Mouse (Mus musculus) heart, adult 8-10 months (tissue): ENCODE measurements around the gene Rps27a. TPM values are rescaled to one million over a fixed set of nuclear protein-coding genes. Genes with fewer than 3 reads are reported as not detected.
"Not testable (repeated sequence)": the region's sequence is repeated elsewhere in the genome, so short reads cannot be mapped to it uniquely, and the experiment has no call there.

Experiments
- DNase-seq: peaks from one replicate; pipeline ENCODE4 v3.0.0; 2022; ENCODE audit warnings: low spot score
- total RNA-seq, 4 experiments: library from RNA; stranded (reverse); gene quantifications; 2 replicates each; pipeline ENCODE4 v1.2.4; 2022

Rps27a gene
- total RNA-seq, result 100 to 1,000 TPM; 432 to 497 (median 454) TPM

DNA sequence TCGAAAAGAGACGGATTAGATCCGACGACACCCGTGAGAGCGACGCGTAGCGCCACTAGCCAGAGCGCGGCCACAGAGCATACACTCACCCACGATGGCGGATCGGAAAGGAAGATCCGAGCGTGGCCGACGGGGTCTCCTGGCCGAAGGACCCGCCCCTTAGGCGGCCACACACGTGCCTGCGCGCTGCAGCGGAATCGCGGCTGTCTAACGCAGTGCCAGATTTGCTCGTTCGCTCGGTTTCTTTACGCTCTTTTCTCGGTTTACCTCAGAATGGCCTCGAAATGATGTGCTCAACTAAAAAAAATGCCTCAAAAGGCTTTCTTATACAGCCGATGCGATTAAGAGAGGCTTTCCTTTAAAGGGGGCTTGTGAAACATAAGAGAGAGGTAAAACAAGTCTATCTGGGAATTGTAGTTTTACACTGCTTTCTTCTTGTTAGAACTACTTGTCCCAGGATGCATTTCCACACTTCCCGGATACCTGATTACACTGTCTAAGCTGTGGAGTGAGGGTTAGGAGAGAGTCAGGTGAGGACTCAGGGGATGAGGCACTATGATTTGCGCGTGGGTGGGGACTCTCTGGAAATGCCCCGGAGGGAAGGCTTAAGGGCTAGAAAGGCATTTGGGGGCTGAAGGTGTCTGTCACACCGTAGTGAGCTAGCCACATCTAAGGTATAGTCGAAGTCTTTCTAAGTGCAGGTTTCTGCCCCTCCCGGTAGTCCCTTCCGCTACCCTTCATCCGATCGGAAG, at the start of gene Rps27a, which contains the start of gene Clhc1:
TSS of gene Rps27a (minus strand) at position 358 of the 752 bp plus-strand sequence.
TSS of gene Clhc1 (plus strand) at position 199 of the 752 bp plus-strand sequence.
- peak; percentile 92 for DNase-seq

GRCm38 (mm10) chr11:29597159-29597558, 49.2 kb upstream of the Rps27a start:
- DNase-seq, result no peak

DNA sequence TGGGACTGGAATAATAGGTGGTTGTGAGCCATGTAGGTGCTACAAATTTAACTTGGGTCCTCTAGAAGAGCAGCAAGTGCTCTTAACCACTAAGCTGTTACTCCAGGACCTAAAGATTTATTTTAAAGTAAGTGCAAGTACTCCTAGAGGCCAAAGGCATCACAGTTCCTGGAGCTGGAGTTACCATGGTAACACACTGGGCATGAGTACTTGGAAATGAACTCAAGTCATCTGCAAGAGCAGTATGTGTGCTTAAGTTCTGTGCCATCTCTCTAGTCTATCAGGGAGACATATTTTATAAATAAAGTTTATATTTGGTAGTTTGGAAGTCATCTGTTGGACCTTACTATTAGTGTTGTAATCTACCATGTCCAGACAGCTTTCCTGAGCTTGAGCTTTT, 47.3 kb upstream of the Rps27a start:
- no peak for DNase-seq

DNA sequence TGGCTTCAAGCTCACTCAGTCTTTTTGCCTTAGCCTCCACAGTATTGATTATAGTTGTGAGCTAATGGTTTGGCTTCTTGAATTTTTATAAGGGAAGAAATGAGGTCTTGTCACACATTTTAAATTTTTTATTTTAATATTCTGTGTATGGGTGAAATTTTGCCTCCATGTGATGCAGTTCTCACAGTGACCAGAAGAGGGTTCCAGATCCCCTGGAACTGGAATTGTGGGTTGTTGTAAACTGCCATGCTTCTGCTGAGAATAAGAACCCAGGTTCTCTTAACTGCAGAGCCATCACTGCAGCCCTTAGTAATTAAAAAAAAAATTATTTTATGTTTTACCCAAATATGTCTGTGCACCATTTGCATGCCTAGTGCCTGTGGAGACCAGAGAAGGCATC, 31.7 kb upstream of the Rps27a start:
- no peak for DNase-seq

DNA sequence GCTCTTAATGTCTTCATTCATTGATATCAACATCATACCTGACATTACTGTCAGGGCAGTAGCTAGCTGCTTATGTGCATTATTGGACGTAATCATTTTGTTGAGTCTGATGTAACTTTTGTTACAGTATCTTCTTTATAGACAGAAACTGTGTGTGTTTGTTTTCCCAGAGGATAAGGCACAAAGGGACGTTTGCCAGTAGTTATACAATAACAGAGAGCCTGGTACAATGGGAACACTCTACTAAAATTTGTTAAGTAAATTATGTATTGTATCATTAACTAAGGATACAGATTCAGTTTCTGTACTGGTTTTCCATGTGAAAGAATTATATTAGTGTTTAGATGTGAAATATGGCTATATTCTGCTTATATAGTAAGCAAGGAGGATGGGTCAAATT, 24.7 kb upstream of the Rps27a start:
- DNase-seq, result no peak

- DNase-seq, result no peak
Observed at GRCm38 (mm10) chr11:29571536-29571935, 23.6 kb upstream of the Rps27a start.

DNA sequence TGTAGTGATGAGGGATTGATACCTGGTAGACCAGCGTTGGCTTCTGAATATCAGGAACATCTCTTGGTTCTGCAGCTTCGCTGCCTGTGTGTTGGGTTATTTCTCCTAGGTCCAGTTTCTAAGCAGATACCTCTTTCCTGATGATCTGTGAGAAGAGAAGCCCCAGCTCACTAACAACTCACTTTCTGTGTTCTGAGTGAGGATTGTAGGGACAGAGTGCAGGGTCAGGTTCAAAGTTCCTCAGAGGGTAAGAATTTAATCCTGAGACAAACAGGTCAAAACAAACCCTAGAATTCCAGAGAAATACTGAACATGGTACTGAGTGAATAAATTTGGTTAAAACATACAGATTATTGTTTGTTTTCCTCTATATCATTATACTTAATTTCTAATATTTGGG, 15.5 kb upstream of the Rps27a start:
- no peak for DNase-seq

GRCm38 (mm10) chr11:29560990-29561389, 13.1 kb upstream of the Rps27a start:
- DNase-seq, result no peak

DNA sequence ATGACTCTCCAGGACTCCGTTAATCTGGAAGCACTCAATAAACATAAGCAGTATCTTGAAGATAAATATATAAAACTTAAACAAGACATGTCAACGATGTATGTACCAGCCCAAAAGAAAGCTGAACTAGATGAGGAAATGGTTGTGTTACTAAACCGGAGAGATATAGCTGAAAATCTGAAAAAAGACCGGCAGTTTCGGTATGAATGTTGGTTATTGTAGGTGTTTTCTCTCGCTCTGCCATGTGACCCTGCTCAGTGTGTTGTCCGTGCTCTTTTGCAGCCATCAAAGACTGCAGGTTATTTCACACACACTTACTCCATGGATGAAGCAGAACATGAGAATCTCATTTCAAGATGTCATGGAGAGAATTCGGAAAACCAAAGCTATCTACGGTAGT, 12.5 kb upstream of the Rps27a start:
- no peak for DNase-seq

GRCm38 (mm10) chr11:29549425-29549778, 1.5 kb upstream of the Rps27a start:
- no peak for DNase-seq

GRCm38 (mm10) chr11:29548504-29549424, 855 bp upstream of the Rps27a start:
- DNase-seq, result no peak

GRCm38 (mm10) chr11:29547249-29547751, 609 bp downstream of the Rps27a start:
- no peak for DNase-seq

DNA sequence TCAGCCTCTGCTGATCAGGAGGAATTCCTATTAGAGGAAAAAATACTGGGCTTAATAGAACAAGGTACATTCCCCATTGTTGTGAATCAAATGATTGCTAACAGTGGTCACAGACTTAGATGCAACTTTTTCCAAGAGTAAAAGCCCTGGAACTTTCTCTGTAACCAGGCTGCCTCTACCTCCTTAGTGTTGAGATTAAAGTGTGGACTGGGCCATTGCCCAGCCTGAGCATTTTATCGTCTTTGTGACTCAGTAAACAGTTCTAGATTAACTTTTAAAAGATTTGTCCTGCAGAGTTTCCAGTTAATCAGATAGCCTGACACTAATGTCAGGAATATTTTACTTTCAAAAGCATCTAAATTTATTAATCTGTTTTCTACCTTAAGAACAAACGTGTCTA, 1.1 kb downstream of the Rps27a start:
- no peak for DNase-seq

GRCm38 (mm10) chr11:29546297-29546696, 1.6 kb downstream of the Rps27a start:
- DNase-seq, result not testable (repeated sequence)

GRCm38 (mm10) chr11:29545150-29545752, 2.7 kb downstream of the Rps27a start:
- not testable (repeated sequence) for DNase-seq

DNA sequence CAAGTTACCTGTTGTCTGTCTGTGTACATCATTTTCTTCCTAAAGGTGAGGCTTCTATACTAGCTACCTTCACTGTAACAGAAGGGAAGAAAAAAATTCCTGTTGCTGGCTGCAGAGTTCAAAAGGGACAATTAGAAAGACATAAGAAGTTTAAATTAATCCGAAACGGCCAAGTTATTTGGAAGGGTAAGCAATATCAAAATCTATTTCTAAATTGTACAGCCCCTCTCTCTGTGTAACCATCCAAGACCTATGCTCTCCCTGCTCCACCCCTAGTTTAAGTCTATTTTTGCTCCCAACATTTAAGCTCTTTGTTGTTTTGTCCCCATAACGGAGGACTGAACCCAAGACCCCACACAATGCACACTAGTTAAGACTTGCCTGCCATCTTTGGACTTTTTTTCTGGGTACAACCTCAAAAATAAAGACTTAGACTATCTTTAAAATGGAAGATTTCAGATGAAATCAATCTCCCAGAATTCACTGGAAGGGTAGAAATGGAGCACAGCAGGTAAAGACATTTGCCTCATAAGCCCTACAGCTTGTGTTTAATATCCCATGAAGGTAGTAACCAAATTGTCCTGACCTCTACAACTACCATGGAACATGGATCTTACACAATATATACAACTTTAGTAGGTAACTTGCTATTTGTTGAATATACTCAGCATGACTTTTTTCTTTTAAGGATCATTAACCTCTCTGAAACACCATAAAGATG, 3.5 kb downstream of the Rps27a start:
- DNase-seq, result no peak

DNA sequence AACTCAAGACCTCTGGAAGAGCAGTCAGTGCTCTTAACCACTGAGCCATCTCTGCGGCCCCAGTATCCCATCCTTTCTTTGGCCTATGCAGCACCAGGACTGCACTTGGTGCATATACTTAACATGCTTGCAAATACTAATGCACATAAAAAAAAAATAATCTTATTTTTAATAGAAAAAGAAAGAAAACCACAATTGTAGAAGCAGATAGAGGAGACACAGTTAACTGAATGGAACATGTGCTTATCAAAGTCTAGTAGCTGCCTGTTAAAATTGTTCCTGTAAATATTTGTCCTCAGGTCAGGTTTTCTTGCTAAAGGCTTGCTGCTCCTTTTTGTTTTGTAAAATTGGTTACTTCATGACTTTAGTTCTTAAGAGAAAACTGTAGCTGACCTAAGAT, 9.7 kb downstream of the Rps27a start:
- DNase-seq, result no peak

DNA sequence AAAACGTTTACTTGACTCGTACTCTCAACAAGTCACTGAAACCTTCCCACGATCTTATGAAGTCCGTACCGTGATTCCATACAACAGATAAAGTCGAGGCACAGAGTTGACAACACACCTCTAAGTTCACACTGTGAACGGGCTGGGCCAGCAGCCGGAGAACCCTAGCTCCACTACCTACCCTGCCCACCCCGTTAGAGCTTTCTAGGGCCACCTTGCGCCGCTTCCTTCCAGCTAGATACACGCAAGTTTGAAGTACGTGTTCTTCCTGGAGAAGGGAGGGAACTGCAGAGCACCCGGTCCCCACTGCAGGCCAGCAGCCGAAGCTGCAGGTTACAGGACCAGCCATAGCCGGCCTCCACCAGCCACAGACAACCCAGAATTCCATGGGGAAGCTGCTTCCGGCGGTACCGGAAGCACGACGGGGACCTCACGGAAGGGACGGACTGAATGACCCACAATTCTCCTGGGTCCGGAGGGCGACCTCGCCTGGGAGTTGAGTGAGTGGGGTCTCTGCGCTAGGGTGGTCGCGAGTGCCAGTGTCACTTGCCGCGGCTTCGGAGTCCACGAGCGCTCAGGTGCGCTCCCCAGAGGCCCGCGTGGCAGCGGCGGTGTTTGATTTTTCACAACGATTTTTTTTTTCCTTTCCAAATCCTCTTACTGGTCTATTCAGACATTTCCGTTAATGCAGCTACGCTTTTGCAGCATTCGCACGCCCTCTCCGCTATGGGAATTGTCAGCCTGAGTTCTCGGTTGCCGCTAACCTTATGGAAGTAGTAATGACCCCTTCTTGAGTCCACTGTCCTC, 21.7 kb downstream of the Rps27a start, which contains the start of gene Mtif2:
TSS of gene Mtif2 (plus strand) at position 421 of the 807 bp plus-strand sequence.
- peak; percentile 71 for DNase-seq

GRCm38 (mm10) chr11:29514682-29515412, 33.1 kb downstream of the Rps27a start, which contains the start of gene Prorsd1:
Gene Prorsd1 (minus strand): TSS chr11:29515033.
- DNase-seq, result peak; percentile 87

GRCm38 (mm10) chr11:29514325-29514681, 33.6 kb downstream of the Rps27a start:
- no peak for DNase-seq
